Mouse (Mus musculus) layer of hippocampus, adult 8-10 months (tissue): ENCODE results near the gene Podxl2. TPM values are rescaled to one million over a fixed set of nuclear protein-coding genes. Genes with fewer than 3 reads are reported as not detected.

Source experiments
- DNase-seq, 2 experiments: peaks; one replicate each; pipeline ENCODE4 v3.0.0; 2022; ENCODE audit warnings: low spot score in 2 of 2
- total RNA-seq, 4 experiments: library from RNA; stranded (reverse); gene quantifications; 2 replicates each; pipeline ENCODE4 v1.2.4; 2022

The Podxl2 gene
- total RNA-seq, 4 experiments from 2014 or later: 160 to 178 (median 170) TPM

- DNase-seq: no peak
Measured at GRCm38 (mm10) chr6:88847571-88847970, 27.3 kb downstream of the Podxl2 start.

- no peak for DNase-seq
Measured at GRCm38 (mm10) chr6:88844901-88845565, 29.8 kb downstream of the Podxl2 start.

DNA sequence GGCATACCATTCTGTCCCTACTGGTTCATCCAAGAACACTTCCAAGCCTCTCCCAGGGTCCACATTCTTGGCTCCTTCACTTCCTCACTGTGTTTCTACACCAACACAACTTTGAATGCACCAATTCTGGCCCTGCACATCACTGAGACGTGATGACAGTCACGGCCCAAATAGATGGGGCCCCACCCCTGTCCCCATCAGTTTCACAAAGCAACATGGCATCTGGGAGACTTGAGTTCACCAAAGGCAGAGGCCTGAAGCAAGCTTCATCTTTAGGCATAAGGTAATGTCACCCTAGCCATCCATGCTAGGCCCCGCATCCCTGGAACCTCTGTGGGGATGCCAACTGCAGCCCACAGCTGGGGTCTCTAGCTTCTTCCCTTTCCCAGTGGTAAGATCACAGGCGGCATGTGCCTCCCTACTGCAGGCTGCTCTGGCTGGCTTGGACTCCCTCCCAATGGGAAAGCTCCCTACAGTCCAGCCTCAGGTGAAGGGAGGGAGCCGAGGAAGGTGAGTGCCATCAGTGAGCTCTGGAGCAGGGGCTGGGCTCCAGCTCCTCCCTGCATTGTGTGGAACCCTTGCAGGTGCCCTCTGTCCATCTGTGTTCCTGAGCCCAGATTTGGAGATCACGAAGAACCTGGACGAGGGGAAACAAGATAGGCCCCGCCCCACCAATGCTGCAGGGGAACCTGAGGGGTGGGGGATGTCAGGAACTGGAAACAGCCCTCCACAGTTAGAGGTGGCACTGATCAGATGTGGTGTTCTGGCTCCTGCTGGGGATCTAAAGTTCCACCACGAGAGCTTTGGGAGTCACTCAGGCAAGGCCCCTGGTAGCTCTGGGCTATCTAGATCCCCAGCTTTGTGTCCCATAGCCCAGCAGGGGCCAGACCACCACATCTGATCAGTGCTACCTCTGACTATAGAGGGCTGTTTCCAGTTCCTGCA, 30.8 kb downstream of the Podxl2 start:
- DNase-seq: no peak

- no peak for DNase-seq
Measured at GRCm38 (mm10) chr6:88843241-88843640, 31.6 kb downstream of the Podxl2 start.

- peak in 1 of 2 experiments; percentile 55 for DNase-seq
Measured at GRCm38 (mm10) chr6:88842731-88843151, 32.1 kb downstream of the Podxl2 start.

DNA sequence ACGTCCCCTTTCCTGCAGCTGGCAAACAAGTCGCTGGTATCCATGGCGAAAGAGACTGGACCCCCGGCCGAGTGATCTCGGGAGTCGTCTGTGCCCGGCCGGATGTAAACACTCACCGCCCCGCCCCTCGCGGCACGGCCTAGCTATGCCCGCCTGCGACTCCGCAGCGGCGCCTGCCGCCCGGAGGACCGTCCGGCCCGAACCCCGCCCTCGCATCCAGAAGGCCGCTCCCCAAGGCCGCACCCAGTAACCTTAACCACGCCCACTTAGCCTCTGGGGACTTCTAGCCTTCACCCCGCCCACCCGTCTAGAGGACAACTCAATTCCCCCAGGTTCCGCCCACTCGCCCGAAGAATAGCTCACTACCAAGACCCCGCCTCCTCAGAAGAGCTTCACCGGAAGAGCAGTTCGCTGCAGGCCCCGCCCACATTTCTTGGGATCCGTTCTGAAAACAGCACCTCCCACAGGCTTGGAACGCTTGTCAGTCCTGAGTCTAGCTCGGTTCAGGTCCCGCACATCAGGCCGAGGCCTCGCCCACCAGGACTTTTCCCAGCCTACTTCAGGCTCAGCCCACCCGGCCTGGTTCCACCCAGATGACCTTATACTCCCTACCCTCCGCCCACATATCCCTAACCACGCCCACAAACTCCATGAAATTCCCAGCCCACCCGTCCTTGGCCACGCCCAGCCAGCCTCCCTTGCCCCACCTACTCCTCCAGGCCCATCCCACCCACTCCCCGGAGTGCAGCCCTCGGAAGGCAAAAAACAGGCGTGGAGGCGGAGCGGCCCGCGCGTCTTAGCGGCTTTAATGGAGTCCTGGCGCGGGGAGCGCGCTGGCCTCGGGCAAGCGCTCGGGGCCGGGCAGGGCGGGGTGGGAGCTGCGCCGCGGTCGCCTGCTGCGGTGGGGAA, 32.8 kb downstream of the Podxl2 start, which contains the start of gene Abtb1:
Gene Abtb1 (minus strand): TSS at position 204 of the 909 bp plus-strand sequence.
- DNase-seq: peak; percentile 99

- no peak for DNase-seq
Measured at GRCm38 (mm10) chr6:88841514-88841780, 33.4 kb downstream of the Podxl2 start.

DNA sequence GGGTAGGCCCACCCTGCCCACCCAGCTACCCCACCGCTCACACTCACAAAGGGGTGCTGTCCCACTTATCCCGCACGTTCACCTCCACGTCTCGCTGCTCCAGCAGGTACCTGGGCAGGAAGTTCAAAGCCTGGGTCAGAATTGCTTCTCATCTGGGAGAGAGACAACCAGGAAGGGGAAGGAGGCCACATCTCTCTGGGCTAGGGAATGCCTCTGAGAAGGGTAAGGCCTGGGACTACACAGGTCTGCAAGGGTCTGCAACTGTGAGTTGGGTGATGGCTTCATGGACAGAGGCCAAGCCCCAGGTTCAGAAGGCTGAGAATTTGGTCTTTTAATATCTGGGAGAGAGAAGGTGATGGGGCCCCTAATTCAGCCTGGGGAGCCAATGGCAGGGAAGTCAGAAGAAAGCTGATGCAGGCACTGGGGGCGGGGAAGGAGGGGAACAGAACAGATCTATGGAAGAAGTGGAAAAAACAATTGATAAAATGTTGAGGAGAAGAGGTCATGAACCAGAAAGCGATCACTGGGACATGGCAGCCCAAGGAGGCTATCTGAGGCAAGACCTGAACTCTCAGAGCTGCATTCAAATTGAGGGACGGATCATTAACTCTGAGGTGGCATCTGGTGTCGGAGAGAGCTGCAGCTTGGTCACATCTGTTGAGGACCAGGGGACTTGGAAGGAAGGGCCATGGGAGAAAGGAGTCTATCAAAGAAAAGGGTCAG, 33.9 kb downstream of the Podxl2 start:
- no peak for DNase-seq

GRCm38 (mm10) chr6:88840211-88840610, 34.6 kb downstream of the Podxl2 start:
- no peak for DNase-seq

GRCm38 (mm10) chr6:88839135-88839970, 35.5 kb downstream of the Podxl2 start:
- DNase-seq: no peak

DNA sequence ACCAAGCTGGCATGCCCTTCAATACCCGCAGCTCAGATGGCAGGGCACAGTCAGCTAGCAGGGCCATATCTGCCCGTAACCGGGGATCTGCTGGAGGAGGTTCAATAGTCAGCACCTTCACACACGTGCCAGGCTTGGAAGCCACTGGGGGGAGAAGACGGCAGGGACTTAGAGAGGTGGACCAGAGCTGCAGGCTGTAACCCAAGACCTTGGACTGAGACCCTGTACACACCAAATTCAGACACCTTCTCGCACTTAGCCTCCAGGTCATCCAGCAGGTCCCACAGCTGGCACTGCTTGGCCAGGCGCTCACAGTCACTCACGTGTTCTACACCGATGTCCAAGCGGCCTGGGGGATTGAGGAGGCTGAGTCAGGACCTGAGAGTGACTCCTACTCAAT, 36.2 kb downstream of the Podxl2 start:
- DNase-seq: no peak

GRCm38 (mm10) chr6:88837999-88838398, 36.8 kb downstream of the Podxl2 start:
- no peak for DNase-seq

GRCm38 (mm10) chr6:88836178-88836819, 38.5 kb downstream of the Podxl2 start:
- DNase-seq: no peak

DNA sequence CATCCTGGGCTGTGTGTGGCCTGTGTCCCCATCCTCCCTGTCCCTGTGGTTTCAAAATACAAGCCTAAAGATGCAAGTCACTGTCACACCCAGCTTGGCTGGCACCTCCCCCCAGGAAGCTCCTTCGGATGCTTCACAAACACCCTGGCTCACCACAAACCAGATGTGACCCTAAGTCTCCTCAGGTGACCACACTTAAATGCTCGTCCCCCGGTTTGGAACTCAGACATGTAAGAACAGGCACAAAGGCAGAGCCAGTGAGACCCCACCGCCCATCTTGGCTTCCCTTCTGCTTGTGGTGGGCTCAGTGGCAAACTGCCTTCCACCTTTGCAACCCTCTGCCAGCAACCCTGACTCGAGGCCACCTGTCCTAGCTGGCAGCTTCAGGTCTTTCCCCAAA, 39.8 kb downstream of the Podxl2 start:
- no peak for DNase-seq

DNA sequence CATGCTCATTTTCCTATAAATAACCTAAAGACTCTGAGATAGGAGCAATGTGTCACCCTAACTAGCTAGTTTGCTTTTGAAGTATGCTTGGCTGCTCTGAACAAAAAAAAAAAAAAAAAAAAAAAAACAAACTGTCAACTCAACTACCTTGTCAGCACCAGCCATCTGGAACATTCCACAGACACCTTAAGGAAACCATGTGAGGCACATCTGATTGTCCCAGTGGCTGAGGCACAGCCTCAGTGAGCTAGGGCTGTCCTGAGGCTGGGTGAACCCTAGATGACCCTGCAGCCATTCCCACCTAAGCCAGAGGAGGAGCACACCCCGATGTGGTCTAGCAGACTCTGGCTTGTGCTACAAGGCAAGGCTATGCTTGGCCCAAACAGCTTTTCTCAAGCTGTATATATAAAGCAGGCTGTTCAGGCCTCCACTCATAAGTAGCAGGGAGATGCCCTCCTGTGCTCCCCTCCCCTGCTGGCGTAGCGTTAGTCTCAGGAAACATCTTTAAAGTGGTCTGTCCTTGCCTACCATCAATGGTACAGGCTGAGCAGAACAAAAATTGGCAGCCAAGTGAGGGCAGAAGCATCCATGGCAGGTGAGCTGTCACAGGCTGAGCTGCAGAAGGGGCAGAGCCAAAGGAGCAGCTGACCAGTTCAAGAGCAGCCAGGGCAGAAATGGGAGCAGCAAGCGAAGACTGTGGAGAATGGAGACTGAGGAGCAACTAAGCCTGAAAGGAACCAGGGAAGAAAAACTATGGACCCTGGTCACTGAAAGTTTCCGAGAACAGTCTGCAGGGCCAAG, 41.3 kb downstream of the Podxl2 start:
- DNase-seq: no peak

DNA sequence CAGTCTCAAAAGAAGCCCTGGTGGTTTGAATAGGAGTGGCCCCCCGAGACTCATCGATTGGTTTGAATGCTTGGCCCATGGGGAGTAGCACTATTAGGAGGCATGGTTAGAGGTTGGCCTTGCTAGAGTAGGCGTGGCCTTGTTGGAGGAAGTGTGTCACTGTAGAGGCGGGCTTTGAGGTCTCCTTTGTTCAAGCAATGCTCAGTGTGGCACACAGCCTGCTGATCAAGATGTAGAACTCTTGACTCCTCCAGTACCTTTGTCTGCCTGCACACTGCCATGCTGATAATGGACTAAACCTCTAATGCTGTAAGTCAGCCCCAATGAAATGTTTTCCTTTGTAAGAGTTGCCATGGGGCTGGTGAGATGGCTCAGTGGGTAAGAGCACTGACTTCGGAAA, 42.2 kb downstream of the Podxl2 start:
- DNase-seq: no peak

DNA sequence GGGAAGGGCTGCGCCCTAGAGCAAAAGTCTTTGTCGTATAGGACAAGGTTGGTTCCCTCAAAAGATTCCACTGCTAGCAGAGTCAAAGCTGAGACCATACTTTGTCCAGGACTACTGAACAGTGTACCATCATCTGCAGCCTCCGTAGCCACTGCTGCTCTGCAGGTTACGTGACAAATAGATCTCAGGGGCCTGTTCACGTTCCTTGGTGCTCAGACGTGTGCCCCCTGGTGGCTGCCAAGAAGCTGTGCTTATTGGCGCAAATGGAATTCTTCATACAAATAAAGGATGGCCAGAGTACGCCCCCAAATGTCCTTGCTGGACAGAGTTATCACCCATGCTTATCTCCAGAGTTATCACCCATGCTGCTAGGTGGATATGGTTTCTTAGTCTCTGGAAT, 43.4 kb downstream of the Podxl2 start:
- DNase-seq: peak in 1 of 2 experiments; percentile 49

DNA sequence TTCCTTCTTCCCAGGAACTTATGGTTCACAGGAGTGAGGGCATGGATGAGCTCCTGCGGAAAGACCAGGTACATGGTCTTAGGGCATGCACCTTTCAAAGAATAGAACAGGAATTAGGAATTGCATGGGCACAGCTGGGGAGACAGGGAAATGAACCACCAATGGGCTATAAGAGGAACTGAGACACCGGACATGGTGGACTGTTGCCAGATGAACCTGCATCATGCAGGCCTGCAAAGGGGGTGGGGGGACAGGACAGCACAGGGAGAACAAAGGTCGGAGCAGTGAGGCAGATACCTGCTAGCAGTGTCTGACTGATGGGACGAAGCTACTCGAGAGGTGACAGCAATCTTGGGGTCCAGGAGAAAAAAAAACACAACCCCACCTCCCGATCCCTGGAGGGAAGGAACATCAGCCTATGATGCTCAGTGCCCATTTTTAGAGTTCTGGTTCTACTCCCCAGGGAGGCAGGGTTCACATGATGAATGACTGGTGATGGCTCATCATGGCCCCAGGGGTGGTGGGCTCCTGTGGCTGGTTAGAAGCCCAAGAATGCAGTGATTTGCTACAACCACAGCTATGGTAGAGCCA, 44.6 kb downstream of the Podxl2 start:
- no peak for DNase-seq
